Mouse (Mus musculus) v-Abl transformed pro-B cells (cell line): Measurements from ENCODE around the gene Cttnbp2.

Experiments
- in situ Hi-C, 2 experiments: fragments of 400-800 bp; cut with MboI; formaldehyde crosslinking; loops; one replicate each; pipeline ENCODE4 v1.15.1; 2025; ENCODE audit not compliant: unreplicated experiment in 2 of 2

Gene Cttnbp2

GRCm38 (mm10) chr6:18421561-18421960, 93.1 kb downstream of the Cttnbp2 start:
- in situ Hi-C loops: no loop called here

- in situ Hi-C loops: no loop called here
These were observed 94.0 kb downstream of the Cttnbp2 start for GRCm38 (mm10) chr6:18420660-18421059.

- in situ Hi-C loops: no loop called here
These were observed 96.7 kb downstream of the Cttnbp2 start for GRCm38 (mm10) chr6:18417866-18418454.

- in situ Hi-C loops: no loop called here
These were observed 98.7 kb downstream of the Cttnbp2 start for GRCm38 (mm10) chr6:18415961-18416360.

GRCm38 (mm10) chr6:18411505-18412225, 103.0 kb downstream of the Cttnbp2 start:
- in situ Hi-C loops: no loop called here

- in situ Hi-C loops: no loop called here
These were observed 106.2 kb downstream of the Cttnbp2 start for GRCm38 (mm10) chr6:18408445-18408844.

- in situ Hi-C loops: no loop called here
These were observed 113.5 kb downstream of the Cttnbp2 start for GRCm38 (mm10) chr6:18401066-18401674.

- in situ Hi-C loops: no loop called here
These were observed 133.3 kb downstream of the Cttnbp2 start for GRCm38 (mm10) chr6:18381380-18381779.

GRCm38 (mm10) chr6:18380300-18381202, 134.1 kb downstream of the Cttnbp2 start:
- in situ Hi-C loops: no loop called here

GRCm38 (mm10) chr6:18377755-18378154, 136.9 kb downstream of the Cttnbp2 start:
- in situ Hi-C loops: loop anchor here in 1 of 2 experiments (10.0 kb wide), 2 partner anchors 703 to 1273 kb away; no protein-coding TSS in a partner anchor

GRCm38 (mm10) chr6:18374744-18375143, 139.9 kb downstream of the Cttnbp2 start:
- in situ Hi-C loops: loop anchor here in 1 of 2 experiments (10.0 kb wide), 2 partner anchors 700 to 1270 kb away; no protein-coding TSS in a partner anchor

GRCm38 (mm10) chr6:18373652-18374051, 141.0 kb downstream of the Cttnbp2 start:
- in situ Hi-C loops: loop anchor here in 1 of 2 experiments (10.0 kb wide), 2 partner anchors 699 to 1269 kb away; no protein-coding TSS in a partner anchor

GRCm38 (mm10) chr6:18372447-18373228, 142.0 kb downstream of the Cttnbp2 start:
- in situ Hi-C loops: loop anchor here in 1 of 2 experiments (10.0 kb wide), 2 partner anchors 698 to 1268 kb away; no protein-coding TSS in a partner anchor

GRCm38 (mm10) chr6:18369723-18370122, 144.9 kb downstream of the Cttnbp2 start:
- in situ Hi-C loops: loop anchor here in 1 of 2 experiments (10.0 kb wide), 2 partner anchors 695 to 1265 kb away; no protein-coding TSS in a partner anchor

GRCm38 (mm10) chr6:18369054-18369453, 145.6 kb downstream of the Cttnbp2 start:
- in situ Hi-C loops: no loop called here

GRCm38 (mm10) chr6:18362232-18362631, 152.4 kb downstream of the Cttnbp2 start:
- in situ Hi-C loops: no loop called here

- in situ Hi-C loops: no loop called here
These were observed 153.7 kb downstream of the Cttnbp2 start for GRCm38 (mm10) chr6:18360955-18361354.

- in situ Hi-C loops: no loop called here
These were observed 154.5 kb downstream of the Cttnbp2 start for GRCm38 (mm10) chr6:18360154-18360553.

- in situ Hi-C loops: no loop called here
These were observed 165.3 kb downstream of the Cttnbp2 start for GRCm38 (mm10) chr6:18349153-18349858.
